Mouse (Mus musculus) stomach, embryonic 14.5 days (tissue): ENCODE measurements around the gene Syn3. TPM values are rescaled to one million over a fixed set of nuclear protein-coding genes. Genes with fewer than 3 reads are reported as not detected.
"Not testable (repeated sequence)": the region's sequence is repeated elsewhere in the genome, so short reads cannot be mapped to it uniquely, and the experiment has no call there.

Source experiments
- ATAC-seq: fragments of 200-750 bp; cut with Nextera tagmentation; 2 replicates; pipeline ENCODE4 v1.8.0; 2017; ENCODE audit warnings: low read depth, moderate TSS enrichment; ENCODE audit not compliant: insufficient number of reproducible peaks, insufficient read depth, low FRiP score
- H3K27ac ChIP-seq: fragments of 300-500 bp; sonication (generic); 2 replicates; pipeline ENCODE4 v1.5.1; 2014; ENCODE audit warnings: mild to moderate bottlenecking, low read length, moderate library complexity, mixed read lengths
- H3K27me3 ChIP-seq: fragments of 300-500 bp; sonication (generic); 2 replicates; pipeline ENCODE4 v1.6.1; 2014; ENCODE audit warnings: low read length, control low read depth, mixed read lengths; ENCODE audit not compliant: control insufficient read depth, insufficient read depth
- H3K36me3 ChIP-seq: fragments of 300-500 bp; sonication (generic); 2 replicates; pipeline ENCODE4 v1.6.1; 2014; ENCODE audit warnings: mild to moderate bottlenecking, control low read depth, low read length, moderate library complexity, mixed read lengths; ENCODE audit not compliant: control insufficient read depth, insufficient read depth
- H3K4me1 ChIP-seq: fragments of 300-500 bp; sonication (generic); 2 replicates; pipeline ENCODE4 v1.6.1; 2014; ENCODE audit warnings: low read length, control low read depth, mixed read lengths; ENCODE audit not compliant: control insufficient read depth, insufficient read depth
- H3K4me2 ChIP-seq: fragments of 300-500 bp; sonication (generic); replicated peaks from 2 replicates; pipeline ENCODE4 v1.6.1; 2014; ENCODE audit warnings: low read depth, low read length, control low read depth
- H3K4me3 ChIP-seq: fragments of 300-500 bp; sonication (generic); 2 replicates; pipeline ENCODE4 v1.5.1; 2014; ENCODE audit warnings: low read depth, low read length, control low read depth
- H3K9ac ChIP-seq: fragments of 300-500 bp; sonication (generic); replicated peaks from 2 replicates; pipeline ENCODE4 v1.6.1; 2014; ENCODE audit warnings: low read depth, mild to moderate bottlenecking, control low read depth, low read length, moderate library complexity, mixed read lengths
- H3K9me3 ChIP-seq: fragments of 300-500 bp; sonication (generic); 2 replicates; pipeline ENCODE4 v1.6.1; 2016; ENCODE audit warnings: low read depth, low read length, control low read depth; ENCODE audit not compliant: control insufficient read depth
- WGBS: fragments of 180-500 bp; shearing (Covaris S2); extraction: QIAGEN DNeasy Blood & Tissue Kit; methylation state at CpG from one replicate; pipeline ENCODE4 v1.1.7; 2014; 5-methylcytosine and 5-hydroxymethylcytosine counted together
- polyA plus RNA-seq: library from polyadenylated mRNA; unstranded; fragments of >200 nt; fragmentation: Nextera tagmentation; extraction: Ambion mirVana; gene quantifications from 2 replicates; pipeline ENCODE4 v1.2.1, GENCODE M21; 2014

Syn3 gene
- polyA plus RNA-seq, 1 experiment from 2014 or later = 5.8 TPM

DNA sequence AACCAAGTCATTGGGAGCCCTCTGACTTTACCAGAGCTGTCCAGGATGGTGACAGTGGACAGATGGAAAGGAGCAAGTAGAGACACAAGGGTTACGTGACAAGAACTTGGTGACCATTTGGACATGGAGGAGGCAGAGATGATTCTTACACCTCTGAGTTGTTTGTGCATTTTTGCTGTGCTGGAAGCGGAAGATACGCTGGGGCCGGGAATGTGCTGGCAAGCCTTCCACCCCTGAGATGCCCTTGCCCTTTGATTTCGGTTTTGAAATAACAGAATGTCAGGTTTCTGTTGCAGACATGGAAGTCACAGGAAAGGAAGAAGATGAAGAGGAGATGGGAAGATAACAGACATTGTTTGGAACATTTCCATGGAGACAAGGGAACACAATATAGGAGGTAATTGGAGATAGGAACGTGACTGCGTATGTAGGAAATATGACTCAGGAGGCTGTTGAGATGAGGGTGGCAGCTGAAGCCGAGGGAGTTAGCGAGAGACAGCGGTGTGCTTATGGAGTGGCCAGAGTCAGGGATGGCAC, 366.2 kb downstream of the Syn3 start:
- H3K9me3 ChIP-seq = no peaks in the 10 kb centered on the region
- H3K9ac ChIP-seq = no peak overlapping the region
- H3K27me3 ChIP-seq = no peaks in the 10 kb centered on the region
- no peak overlapping the region for H3K27ac ChIP-seq
- no peaks in the 10 kb centered on the region for H3K36me3 ChIP-seq
- no peak for ATAC-seq
- H3K4me2 ChIP-seq = no peak overlapping the region
- H3K4me3 ChIP-seq = no peak overlapping the region
- 81% methylated on average over 10 of the region's 10 CpGs for WGBS
- peaks cover 5% of the 10 kb centered on the region; the same call in 1 of the 2 replicates for H3K4me1 ChIP-seq

DNA sequence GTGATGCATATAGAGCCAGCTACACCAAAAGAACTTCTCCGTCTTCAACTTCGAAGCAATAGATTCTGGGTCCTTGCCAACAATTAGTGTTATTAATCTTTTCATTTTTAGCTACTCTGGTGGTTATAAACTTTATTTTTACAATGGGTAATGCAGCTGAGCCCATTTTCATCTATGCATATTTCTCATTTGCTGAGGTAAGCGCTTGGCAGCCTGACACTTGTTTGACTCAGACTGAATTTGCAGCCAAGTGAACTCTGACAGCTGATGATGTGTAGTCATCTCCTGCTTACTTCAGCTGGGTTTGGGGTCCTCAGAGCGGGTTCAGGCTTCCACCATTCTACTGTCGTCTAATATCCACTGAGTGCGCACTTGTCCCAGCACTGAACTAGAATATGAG, 369.6 kb downstream of the Syn3 start:
- Histone ChIP-seq H3K4me1 (no peaks in the 10 kb centered on the region), H3K27me3 (no peaks in the 10 kb centered on the region), H3K4me3 (no peak overlapping the region), H3K36me3 (no peaks in the 10 kb centered on the region), H3K27ac (no peak overlapping the region), H3K4me2 (no peak overlapping the region), H3K9ac (no peak overlapping the region), H3K9me3 (no peaks in the 10 kb centered on the region)
- no peak for ATAC-seq
- 69% methylated on average over 6 of the region's 6 CpGs for WGBS

DNA sequence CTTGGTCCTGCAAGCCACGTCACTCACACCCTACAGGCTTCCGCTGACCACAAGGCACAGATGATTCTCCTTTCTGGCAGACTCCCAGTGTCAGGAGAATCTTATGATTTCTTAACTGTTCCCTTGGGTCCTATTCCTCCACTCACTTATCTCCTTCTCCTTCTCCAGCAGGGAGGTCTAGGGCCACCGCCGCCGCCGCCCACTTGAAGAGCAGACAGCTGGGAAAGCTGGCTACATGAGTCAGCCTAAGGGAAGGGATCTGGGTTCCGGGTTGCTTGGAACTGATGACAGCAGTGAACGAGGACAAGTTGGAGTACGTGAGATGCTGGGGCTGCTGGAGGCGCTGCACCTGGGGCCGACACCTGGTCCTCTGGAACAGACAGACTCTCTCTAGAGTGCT, 372.2 kb downstream of the Syn3 start:
- WGBS = 84% methylated on average over 11 of the region's 11 CpGs
- no peak for ATAC-seq
- H3K27me3 ChIP-seq = no peaks in the 10 kb centered on the region
- no peaks in the 10 kb centered on the region for H3K36me3 ChIP-seq
- H3K4me2 ChIP-seq = no peak overlapping the region
- H3K9me3 ChIP-seq = no peaks in the 10 kb centered on the region
- H3K9ac ChIP-seq = no peak overlapping the region
- no peaks in the 10 kb centered on the region for H3K4me1 ChIP-seq
- H3K27ac ChIP-seq = no peak overlapping the region
- no peak overlapping the region for H3K4me3 ChIP-seq

DNA sequence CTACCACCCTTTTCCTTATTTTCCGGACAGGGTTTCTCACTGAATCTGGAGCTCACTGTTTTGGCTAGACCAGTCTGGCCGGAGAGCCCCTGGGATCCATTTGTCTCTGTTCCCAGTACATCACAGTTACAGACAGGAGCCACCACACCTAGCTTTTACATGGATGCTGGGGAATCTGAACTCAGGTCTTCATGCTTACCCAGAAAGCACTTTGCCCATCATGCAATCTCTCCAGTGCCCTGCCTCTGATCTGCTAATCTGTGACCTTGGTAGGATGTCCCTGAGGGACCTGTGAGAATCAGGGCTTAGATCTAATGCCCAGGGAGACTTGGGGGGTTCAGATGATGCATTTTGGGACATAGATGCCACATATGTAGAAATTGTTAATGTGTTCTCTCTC, 373.3 kb downstream of the Syn3 start:
- no peak for ATAC-seq
- no peak overlapping the region for H3K27ac ChIP-seq
- H3K4me1 ChIP-seq = no peaks in the 10 kb centered on the region
- no peaks in the 10 kb centered on the region for H3K27me3 ChIP-seq
- no peaks in the 10 kb centered on the region for H3K36me3 ChIP-seq
- no peak overlapping the region for H3K9ac ChIP-seq
- 93% methylated on average over 2 of the region's 2 CpGs for WGBS
- H3K4me3 ChIP-seq = no peak overlapping the region
- no peaks in the 10 kb centered on the region for H3K9me3 ChIP-seq
- no peak overlapping the region for H3K4me2 ChIP-seq

DNA sequence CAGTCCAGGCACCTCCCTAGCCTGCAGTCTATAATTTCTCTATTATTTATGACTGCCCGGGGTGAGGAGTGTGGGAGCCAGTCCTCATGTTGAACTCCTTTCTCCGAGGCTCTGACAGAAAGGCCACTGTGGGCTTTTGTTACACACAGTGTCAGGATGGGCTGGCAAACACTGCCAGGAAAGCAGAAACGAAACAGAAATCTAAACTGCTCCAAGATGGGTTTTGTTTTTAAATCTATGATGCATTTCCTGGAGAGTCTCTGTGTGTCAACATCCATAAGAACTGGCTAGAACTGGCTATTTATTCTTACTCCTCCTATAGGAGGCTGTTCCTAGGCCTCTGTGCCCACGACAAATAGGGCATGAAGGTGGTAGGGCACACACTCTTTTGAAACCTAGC, 374.6 kb downstream of the Syn3 start:
- Histone ChIP-seq H3K4me2 (no peak overlapping the region), H3K4me3 (no peak overlapping the region), H3K9me3 (no peaks in the 10 kb centered on the region), H3K4me1 (no peaks in the 10 kb centered on the region), H3K27ac (no peak overlapping the region), H3K27me3 (no peaks in the 10 kb centered on the region), H3K36me3 (no peaks in the 10 kb centered on the region), H3K9ac (no peak overlapping the region)
- ATAC-seq = no peak
- 53% methylated on average over 4 of the region's 4 CpGs for WGBS

DNA sequence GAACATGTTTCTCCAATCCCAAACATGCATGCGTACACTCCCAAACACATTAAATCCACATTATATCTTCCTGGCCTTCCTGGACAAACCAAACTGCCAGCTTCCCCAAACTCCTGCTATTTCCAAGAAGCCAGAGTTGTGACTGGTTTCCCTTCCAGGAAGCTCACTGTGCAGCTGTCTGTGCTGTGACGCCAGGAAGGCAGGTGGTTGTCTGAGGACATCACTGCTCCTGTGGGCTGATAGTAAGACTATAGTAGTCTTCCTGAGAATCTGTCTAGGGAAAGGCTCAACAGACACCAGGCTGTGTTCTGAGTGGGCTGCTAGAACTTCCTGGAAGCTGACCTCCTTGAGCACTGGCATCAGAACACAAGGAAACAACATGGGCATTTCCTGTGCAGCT, 375.5 kb downstream of the Syn3 start:
- Histone ChIP-seq H3K27ac (no peak overlapping the region), H3K36me3 (no peaks in the 10 kb centered on the region), H3K4me2 (no peak overlapping the region), H3K4me3 (no peak overlapping the region), H3K9ac (no peak overlapping the region), H3K9me3 (no peaks in the 10 kb centered on the region), H3K4me1 (no peaks in the 10 kb centered on the region), H3K27me3 (no peaks in the 10 kb centered on the region)
- 86% methylated on average over 2 of the region's 2 CpGs for WGBS
- no peak for ATAC-seq

DNA sequence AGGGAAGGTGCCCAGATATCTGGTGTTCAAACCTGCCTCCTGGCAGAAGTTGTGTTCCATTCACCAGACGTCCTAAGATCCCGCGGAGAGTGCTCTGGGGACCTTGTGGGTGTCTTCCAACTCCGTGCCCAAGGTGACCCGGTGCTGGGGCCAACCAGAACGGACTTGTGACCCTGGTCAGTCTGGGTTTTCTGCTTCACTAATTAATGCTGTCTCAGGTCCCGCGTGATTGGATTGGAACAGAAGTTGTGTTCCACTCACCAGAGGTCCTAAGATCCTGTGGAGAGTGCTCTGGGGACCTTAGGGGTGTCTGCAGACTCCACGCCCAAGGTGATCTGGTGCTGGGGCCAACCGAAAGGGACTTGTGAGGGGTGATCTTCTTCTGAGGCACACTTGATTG, 376.2 kb downstream of the Syn3 start:
- not testable (repeated sequence) for H3K9ac ChIP-seq, H3K36me3 ChIP-seq, H3K27me3 ChIP-seq, H3K4me1 ChIP-seq, H3K27ac ChIP-seq, H3K4me2 ChIP-seq, ATAC-seq, H3K4me3 ChIP-seq, H3K9me3 ChIP-seq
- 87% methylated on average over 10 of the region's 10 CpGs for WGBS

DNA sequence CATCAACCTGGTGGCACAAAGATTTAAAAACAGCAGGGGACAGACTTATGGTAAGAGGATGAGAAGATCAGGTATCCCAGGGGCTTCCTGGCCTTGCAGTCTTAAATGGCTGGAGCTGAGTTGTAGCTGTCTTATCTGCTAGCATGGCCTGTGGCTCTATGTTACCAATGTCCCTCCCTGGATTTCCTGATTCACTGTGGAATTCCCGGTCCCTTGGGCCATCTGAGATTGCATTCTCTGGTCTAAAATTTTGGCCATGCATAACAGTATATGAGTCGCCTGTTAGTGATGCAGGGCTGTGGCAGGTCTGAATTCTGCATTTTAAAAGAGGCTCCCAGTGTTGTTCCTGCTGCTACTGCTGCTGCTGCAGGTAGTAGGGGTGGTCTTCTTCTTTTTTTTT, 382.4 kb downstream of the Syn3 start:
- no peaks in the 10 kb centered on the region for H3K27me3 ChIP-seq
- no peak overlapping the region for H3K9ac ChIP-seq
- 78% methylated on average over 2 of the region's 2 CpGs for WGBS
- no peak overlapping the region for H3K27ac ChIP-seq
- no peaks in the 10 kb centered on the region for H3K9me3 ChIP-seq
- H3K4me2 ChIP-seq = no peak overlapping the region
- no peaks in the 10 kb centered on the region for H3K36me3 ChIP-seq
- H3K4me1 ChIP-seq = no peaks in the 10 kb centered on the region
- no peak overlapping the region for H3K4me3 ChIP-seq
- ATAC-seq = no peak

DNA sequence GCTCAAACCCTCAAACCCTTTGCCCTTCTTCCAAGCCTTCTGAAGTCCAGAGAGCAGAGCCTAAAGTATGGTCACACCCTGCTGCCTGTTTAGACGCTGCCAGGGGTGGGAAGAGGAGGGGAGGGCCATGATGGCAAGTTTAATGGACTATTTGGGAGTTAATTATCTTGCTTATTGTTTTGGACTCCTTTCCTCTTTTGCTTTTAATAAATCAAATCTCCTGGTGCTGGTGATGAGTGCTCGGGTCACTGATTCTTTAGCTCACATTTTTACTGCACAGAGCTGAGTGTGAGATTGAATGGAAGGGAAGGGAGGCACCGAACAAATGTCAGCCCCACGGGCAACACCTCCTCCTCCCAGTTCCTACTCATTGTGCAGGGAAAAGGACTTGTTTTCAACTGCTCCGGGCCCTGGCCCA, 384.3 kb downstream of the Syn3 start:
- H3K4me2 ChIP-seq = no peak overlapping the region
- H3K4me1 ChIP-seq = no peaks in the 10 kb centered on the region
- H3K27me3 ChIP-seq = no peaks in the 10 kb centered on the region
- no peak overlapping the region for H3K9ac ChIP-seq
- no peak for ATAC-seq
- WGBS = 62% methylated on average over 5 of the region's 5 CpGs
- no peaks in the 10 kb centered on the region for H3K9me3 ChIP-seq
- no peak overlapping the region for H3K27ac ChIP-seq
- H3K36me3 ChIP-seq = no peaks in the 10 kb centered on the region
- H3K4me3 ChIP-seq = no peak overlapping the region
